Mouse (Mus musculus): ENCODE results near the gene Efr3b. TPM values are rescaled to one million over a fixed set of nuclear protein-coding genes. Genes with fewer than 3 reads are reported as not detected.
"Not testable (repeated sequence)": the region's sequence is repeated elsewhere in the genome, so short reads cannot be mapped to it uniquely, and the experiment has no call there.

Efr3b gene
- polyA plus RNA-seq, 1 experiment from 2014 or later = 1.1 TPM

DNA sequence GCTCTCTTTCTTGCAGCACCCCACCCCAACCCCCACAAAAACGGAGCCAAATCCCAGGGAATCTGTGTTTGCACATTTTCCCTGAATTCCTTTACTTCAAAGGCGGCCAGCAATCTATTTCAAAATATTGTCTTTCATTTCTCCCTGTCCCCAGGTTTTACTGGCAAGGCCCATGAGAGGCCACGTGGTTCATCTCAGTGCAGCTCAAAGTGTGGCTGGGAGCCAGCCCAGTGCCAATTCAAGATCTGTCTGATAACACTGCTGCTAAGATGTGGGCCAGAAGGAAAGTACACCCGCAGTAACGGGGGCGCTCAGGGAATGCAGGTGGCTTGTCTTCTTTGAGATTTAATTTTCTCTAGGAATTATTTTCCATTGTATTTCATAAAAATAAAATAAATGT is 56.5 kb downstream of the Efr3b start:
- peak; percentile 77 for DNase-seq (ENCODE audit: low spot score)
- WGBS = 16% methylated on average over 6 of the region's 6 CpGs
- Histone ChIP-seq H3K4me3 (ENCODE audit: low read depth, low read length) (peak overlapping the region; percentile 37), H3K4me1 (ENCODE audit: insufficient read depth, low read depth, low read length) (peaks cover 5% of the 10 kb centered on the region; the same call in 1 of the 2 replicates), H3K9me3 (ENCODE audit: low read length) (no peaks in the 10 kb centered on the region), H3K9ac (replicated peaks; ENCODE audit: low read depth) (no peak overlapping the region), H3K36me3 (ENCODE audit: insufficient read depth, low read length) (no peaks in the 10 kb centered on the region), H3K27ac (ENCODE audit: low read length) (no peak overlapping the region), H3K4me2 (replicated peaks; ENCODE audit: low read depth, low read length) (peak overlapping the region; percentile 71), H3K27me3 (replicated peaks; ENCODE audit: insufficient read depth, low read length) (no peaks in the 10 kb centered on the region)
- peak; percentile 49; the same call in 1 of the 2 replicates for ATAC-seq
- TF ChIP-seq EP300 (IDR thresholded peaks at IDR 0.05) (no peak), CTCF (IDR thresholded peaks at IDR 0.05) (no peak)

DNA sequence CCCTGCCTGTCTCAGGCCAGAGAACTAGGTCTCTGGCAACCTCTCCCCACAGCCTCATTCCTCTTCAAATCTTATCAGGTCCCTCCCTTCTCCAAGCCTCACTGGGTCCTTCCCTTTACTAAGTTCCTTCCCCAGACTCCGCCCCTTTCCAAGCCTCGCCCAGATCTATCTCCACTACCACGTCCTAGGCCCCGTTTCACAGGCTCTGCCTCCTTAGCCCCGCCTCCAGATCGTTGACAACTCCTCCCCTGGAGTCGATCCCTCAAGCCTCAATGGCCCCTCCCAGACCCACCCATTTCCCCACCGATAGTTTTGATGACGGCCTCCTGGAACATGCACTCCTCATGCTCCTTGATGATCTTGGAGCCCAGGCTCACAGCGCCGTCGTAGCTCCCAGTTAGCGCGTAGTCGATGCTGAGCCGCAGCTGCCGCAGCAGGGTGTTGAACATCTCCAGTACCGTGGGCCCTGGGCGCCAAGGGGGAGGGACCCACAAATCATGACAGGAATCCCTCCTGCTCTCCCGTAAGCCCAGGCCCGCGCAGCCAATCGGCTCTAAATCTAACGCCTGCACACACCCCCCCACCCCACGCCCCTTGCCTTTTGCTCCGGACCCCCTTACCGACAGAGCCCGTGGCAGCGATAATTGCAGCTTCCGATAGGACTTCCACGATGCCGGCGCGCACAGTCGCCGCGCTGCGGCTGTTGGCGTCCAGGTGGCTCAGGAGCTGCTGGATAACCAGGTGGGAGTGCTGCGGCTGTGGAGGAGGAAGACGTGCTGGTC is 57.2 kb downstream of the Efr3b start:
- Histone ChIP-seq H3K4me3 (ENCODE audit: low read depth, low read length) (peak overlapping the region; percentile 37), H3K4me2 (replicated peaks; ENCODE audit: low read depth, low read length) (peak overlapping the region; percentile 71), H3K9ac (replicated peaks; ENCODE audit: low read depth) (no peak overlapping the region), H3K27me3 (replicated peaks; ENCODE audit: insufficient read depth, low read length) (no peaks in the 10 kb centered on the region), H3K36me3 (ENCODE audit: insufficient read depth, low read length) (no peaks in the 10 kb centered on the region), H3K4me1 (ENCODE audit: insufficient read depth, low read depth, low read length) (peaks cover 5% of the 10 kb centered on the region; the same call in 1 of the 2 replicates), H3K9me3 (ENCODE audit: low read length) (no peaks in the 10 kb centered on the region), H3K27ac (ENCODE audit: low read length) (peak overlapping the region; percentile 38; the same call in 1 of the 2 replicates)
- DNase-seq (ENCODE audit: low spot score) (peak; percentile 97), ATAC-seq (peak; percentile 96)
- TF ChIP-seq EP300 (IDR thresholded peaks at IDR 0.05) (no peak), CTCF (IDR thresholded peaks at IDR 0.05) (no peak)
- WGBS = under 1% methylated on average over 41 of the region's 41 CpGs

DNA sequence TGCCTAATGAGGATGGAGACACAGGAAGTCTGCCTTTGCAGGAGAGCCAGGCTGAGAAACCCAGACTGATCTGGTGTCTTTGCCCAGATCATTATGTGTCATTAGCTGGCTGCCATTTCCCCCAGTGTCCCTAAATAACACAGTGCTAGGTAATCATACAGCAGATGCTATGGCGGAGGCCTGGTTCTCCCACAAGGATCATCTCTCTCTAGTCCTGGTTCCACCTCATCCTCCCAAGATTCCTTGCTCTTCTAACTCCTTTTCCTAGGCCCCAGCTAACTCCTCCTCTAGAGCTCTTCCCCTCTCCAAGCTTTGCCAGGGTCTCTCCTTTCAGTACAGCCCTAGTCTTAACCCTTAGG is 57.7 kb downstream of the Efr3b start:
- WGBS = 93% methylated on average over 1 of the region's 1 CpGs
- Histone ChIP-seq H3K4me3 (ENCODE audit: low read depth, low read length) (peak overlapping the region; percentile 37; the same call in 1 of the 2 replicates), H3K4me1 (ENCODE audit: insufficient read depth, low read depth, low read length) (peaks cover 5% of the 10 kb centered on the region; the same call in 1 of the 2 replicates), H3K9ac (replicated peaks; ENCODE audit: low read depth) (no peak overlapping the region), H3K27ac (ENCODE audit: low read length) (0 out of 2 replicates have a peak overlapping the region, but pooled peaks have one; percentile 21), H3K36me3 (ENCODE audit: insufficient read depth, low read length) (no peaks in the 10 kb centered on the region), H3K27me3 (replicated peaks; ENCODE audit: insufficient read depth, low read length) (no peaks in the 10 kb centered on the region), H3K9me3 (ENCODE audit: low read length) (no peaks in the 10 kb centered on the region), H3K4me2 (replicated peaks; ENCODE audit: low read depth, low read length) (peak overlapping the region; percentile 71)
- TF ChIP-seq CTCF (IDR thresholded peaks at IDR 0.05) = no peak
- TF ChIP-seq EP300 (IDR thresholded peaks at IDR 0.05) = no peak
- ATAC-seq (no peak), DNase-seq (ENCODE audit: low spot score) (no peak)

DNA sequence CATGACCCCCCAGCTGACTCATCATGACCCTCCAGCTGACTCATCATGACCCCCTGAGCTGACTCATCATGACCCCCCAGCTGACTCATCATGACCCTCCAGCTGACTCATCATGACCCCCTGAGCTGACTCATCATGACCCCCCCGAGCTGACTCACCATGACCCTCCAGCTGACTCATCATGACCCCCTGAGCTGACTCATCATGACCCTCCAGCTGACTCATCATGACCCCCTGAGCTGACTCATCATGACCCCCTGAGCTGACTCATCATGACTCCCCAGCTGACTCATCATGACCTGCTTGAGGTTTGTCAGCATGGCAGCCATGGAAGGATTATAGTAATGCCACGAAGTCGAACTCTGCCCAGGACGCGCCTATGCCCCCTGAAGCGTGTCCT is 65.5 kb downstream of the Efr3b start:
- not testable (repeated sequence) for H3K27me3 ChIP-seq (replicated peaks; ENCODE audit: insufficient read depth, low read length); DNase-seq (ENCODE audit: low spot score); H3K4me3 ChIP-seq (ENCODE audit: low read depth, low read length); H3K36me3 ChIP-seq (ENCODE audit: insufficient read depth, low read length); H3K27ac ChIP-seq (ENCODE audit: low read length); H3K9ac ChIP-seq (replicated peaks; ENCODE audit: low read depth); H3K9me3 ChIP-seq (ENCODE audit: low read length); ATAC-seq; H3K4me1 ChIP-seq (ENCODE audit: insufficient read depth, low read depth, low read length); H3K4me2 ChIP-seq (replicated peaks; ENCODE audit: low read depth, low read length)
- WGBS = 94% methylated on average over 6 of the region's 6 CpGs

DNA sequence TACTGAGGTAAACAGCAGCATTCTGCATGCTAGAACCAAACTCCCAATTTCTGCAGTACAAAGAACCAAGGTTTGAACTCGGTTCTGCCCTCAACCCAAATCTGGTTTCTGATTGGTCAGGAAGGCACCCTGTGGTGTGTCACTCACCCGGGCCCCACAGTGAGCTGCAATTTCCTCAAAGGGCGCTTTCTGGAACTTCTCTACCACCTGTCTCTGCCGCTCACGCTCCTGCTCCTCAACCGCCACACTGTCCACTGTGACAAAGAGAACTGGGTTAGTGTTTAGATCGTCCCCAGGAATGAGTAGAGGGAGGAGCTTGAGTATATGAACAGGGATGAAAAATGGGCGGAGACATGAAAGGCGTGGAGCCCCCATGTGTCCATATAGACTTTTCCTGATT is 70.3 kb downstream of the Efr3b start:
- Histone ChIP-seq H3K27ac (ENCODE audit: low read length) (no peak overlapping the region), H3K4me1 (ENCODE audit: insufficient read depth, low read depth, low read length) (no peaks in the 10 kb centered on the region), H3K4me3 (ENCODE audit: low read depth, low read length) (no peak overlapping the region), H3K27me3 (replicated peaks; ENCODE audit: insufficient read depth, low read length) (no peaks in the 10 kb centered on the region), H3K36me3 (ENCODE audit: insufficient read depth, low read length) (no peaks in the 10 kb centered on the region), H3K9ac (replicated peaks; ENCODE audit: low read depth) (no peak overlapping the region), H3K4me2 (replicated peaks; ENCODE audit: low read depth, low read length) (no peak overlapping the region), H3K9me3 (ENCODE audit: low read length) (no peaks in the 10 kb centered on the region)
- no peak for DNase-seq (ENCODE audit: low spot score)
- ATAC-seq = no peak
- WGBS = 60% methylated on average over 9 of the region's 9 CpGs
- no peak for TF ChIP-seq EP300 (IDR thresholded peaks at IDR 0.05)
- no peak for TF ChIP-seq CTCF (IDR thresholded peaks at IDR 0.05)

DNA sequence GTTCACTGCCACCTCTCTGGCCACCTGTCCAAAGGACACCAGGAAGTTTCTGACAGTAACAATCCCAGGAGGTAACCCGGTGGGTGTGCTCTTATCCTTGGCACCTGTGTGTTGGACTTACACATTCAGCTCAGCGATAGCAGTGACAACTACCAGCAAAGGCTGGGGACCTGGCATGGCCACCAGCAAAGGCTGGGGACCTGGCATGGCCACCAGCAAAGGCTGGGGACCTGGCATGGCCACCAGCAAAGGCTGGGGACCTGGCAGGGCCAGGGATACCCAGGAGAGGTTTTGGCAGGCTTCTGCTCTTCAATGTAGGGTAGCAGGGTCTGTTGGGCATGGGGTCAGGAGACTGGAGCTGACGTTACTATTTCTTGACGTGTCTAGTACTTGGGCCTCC is 71.5 kb downstream of the Efr3b start:
- H3K9me3 ChIP-seq (ENCODE audit: low read length) = no peaks in the 10 kb centered on the region
- DNase-seq (ENCODE audit: low spot score) = no peak
- no peak overlapping the region for H3K27ac ChIP-seq (ENCODE audit: low read length)
- H3K36me3 ChIP-seq (ENCODE audit: insufficient read depth, low read length) = no peaks in the 10 kb centered on the region
- TF ChIP-seq EP300 (IDR thresholded peaks at IDR 0.05) = no peak
- TF ChIP-seq CTCF (IDR thresholded peaks at IDR 0.05) = no peak
- H3K4me3 ChIP-seq (ENCODE audit: low read depth, low read length) = no peak overlapping the region
- 88% methylated on average over 4 of the region's 4 CpGs for WGBS
- ATAC-seq = no peak
- H3K9ac ChIP-seq (replicated peaks; ENCODE audit: low read depth) = no peak overlapping the region
- H3K27me3 ChIP-seq (replicated peaks; ENCODE audit: insufficient read depth, low read length) = no peaks in the 10 kb centered on the region
- no peak overlapping the region for H3K4me2 ChIP-seq (replicated peaks; ENCODE audit: low read depth, low read length)
- no peaks in the 10 kb centered on the region for H3K4me1 ChIP-seq (ENCODE audit: insufficient read depth, low read depth, low read length)
